Mouse (Mus musculus) monocyte, adult 2 months (primary cell): ENCODE results near the gene Pomt1.
A peak's percentile ranks its signal among the peaks of the same experiment; 100 is the strongest.
"Not testable (repeated sequence)": the region's sequence is repeated elsewhere in the genome, so short reads cannot be mapped to it uniquely, and the experiment has no call there.

Source experiments
- DNase-seq, 2 experiments: peaks; one replicate each; pipeline ENCODE4 v3.0.0; 2022; ENCODE audit warnings: low spot score in 2 of 2, low read depth in 1 of 2

Gene Pomt1

DNA sequence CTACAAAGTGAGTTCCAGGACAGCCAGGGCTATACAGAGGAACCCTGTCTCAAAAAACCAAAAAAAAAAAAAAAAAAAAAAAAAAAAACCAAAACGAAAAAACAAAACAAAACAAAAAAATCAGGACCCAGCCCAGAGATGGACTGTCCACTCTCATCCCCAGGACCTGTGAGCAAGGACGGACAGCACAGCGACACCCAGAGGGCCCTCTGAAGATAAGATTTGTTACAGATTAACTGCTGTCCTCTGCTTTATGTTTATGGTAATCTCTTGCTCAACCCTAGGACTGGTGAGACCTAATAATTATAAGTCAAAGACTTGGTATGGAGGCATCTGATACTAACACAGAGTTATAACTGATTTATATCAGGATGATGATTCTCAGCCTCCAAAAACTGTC is 39.4 kb downstream of the Pomt1 start:
- no peak for DNase-seq

DNA sequence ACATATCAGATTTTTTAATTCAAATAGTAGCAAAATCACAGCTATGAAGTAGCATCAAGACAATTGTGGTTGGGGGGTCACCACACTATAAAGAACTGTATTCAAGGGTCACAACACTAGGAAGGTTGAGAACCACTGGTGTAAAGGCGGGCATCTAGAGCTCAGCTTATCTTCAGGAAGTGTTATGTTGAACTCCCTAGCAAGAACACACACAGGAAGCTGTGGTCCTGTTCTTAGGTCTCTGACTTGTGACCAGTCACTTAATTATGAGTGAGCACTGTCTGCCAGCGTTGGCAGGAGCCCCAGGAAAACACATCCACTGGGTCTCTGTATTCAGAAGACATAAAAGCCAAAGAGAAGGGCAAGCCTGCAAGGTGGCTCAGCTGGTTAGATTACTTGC is 45.9 kb downstream of the Pomt1 start:
- no peak for DNase-seq

DNA sequence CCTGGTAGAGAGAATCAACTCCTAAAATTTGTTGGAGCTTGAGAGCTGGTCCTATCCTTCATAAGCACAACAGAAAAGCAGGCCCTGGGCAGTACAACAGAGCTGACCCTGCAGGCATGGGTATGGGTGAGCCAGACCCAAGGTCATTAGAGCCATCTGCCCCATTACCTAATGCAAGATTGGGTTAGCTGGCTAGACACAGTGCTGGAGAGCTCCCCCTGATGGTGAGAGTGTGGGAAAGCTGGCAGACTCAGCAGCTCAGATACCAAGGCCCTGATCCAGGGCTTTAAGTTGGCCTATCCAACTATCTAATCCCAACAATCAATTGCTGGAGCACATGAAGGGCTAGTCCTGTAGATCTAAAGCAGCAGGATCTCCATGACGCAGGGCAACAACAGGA is 46.3 kb downstream of the Pomt1 start:
- peak in 1 of 2 experiments; percentile 27 for DNase-seq

DNA sequence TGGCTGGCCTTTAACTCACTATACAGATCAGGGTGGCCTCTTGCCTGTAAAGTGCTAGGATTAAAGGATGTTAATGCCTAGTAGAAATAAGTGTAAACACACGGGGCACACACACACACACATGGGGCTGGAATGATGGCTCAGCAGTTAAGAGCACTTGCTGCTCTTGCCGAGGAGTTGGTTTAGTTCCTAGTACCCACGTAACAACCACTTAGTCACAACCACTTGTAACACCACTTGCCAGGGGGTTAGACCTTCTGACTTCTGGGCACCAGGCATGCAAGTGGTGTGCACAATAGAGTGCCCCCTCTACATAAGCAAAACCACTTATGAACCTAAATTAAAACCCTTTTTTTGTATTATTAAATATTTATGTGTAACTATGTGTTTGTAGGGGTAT is 47.6 kb downstream of the Pomt1 start:
- DNase-seq, result no peak

DNA sequence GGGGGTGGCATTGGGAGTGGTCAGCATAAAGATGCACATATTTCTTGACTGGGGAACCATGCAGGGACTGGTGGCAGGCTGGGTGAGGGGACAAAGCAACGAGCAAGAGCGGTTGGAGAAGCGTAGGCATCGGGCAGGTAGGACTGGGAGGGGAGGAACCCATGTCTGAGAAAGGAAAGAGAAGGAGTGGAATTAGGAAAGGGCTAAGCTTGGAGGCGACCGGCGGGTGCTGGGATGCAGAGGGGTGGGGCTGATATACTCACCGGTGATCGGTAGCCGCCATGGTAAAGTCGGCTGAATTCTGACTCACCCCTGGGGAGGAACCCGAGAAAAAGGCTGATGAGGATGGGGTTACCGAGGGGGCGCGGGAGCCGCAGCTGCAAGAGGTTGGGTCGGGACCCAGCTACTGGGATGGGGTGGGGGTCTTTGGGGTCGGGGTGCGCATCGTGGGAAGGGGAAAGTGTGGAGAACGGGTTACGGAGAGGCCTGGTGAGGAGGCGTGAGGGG is 51.0 kb downstream of the Pomt1 start, which contains the start of gene Golga2:
Gene Golga2, plus strand, starts transcription at position 51 of the 507 bp plus-strand sequence.
- DNase-seq, result no peak

DNA sequence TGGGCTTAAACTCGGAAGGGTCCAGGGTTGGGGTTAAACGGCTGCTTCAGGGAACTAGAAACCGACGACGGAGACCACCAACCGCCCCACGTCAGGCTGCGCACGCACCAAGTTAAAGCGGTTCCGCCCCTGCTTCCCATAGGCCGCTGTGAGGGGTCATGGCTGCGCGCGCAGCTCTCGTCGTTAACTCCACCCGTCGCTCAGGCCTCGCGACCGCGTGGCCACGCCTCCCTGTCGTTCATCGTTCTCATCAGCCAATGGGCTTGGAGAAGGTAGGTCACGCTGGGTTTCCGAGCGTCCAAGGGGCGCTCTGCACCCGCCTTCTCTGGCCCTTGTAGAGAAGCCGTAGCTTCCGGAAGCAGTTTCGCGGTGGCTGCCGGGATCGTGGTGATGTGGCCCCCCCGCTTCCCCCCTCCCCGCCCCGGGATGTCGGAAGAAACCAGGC is 51.6 kb downstream of the Pomt1 start, which contains the start of gene Swi5:
Gene Swi5, minus strand, starts transcription at position 153 of the 445 bp plus-strand sequence.
- DNase-seq, result peak; percentile 88

DNA sequence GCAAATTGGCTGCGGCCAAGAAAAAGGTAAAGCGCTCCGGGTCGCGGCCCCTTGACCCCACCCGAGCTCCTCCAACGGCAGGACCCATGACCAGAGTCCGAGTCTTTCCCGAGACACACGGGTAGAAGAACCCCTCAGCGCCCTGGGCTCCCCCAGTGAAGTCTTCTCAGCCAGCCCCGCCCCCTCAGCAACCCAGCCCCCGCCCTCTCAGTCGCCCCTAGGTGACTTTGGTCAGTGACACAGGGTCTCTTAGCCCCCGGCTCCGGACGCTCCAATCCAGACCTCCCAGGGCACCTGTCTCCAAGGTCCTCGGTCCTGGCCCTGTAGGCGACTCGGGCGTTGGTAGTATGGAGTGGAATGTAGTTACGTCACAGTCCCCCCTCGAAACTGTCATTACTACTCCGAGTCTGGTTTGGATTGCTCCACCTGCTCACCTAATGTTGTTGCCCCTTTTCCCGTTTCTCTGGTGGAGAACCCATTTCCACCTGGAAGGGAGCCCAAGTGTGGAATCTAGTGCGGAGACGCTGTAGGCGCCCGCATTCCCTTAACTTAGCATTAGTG is 52.1 kb downstream of the Pomt1 start:
- DNase-seq, result no peak

DNA sequence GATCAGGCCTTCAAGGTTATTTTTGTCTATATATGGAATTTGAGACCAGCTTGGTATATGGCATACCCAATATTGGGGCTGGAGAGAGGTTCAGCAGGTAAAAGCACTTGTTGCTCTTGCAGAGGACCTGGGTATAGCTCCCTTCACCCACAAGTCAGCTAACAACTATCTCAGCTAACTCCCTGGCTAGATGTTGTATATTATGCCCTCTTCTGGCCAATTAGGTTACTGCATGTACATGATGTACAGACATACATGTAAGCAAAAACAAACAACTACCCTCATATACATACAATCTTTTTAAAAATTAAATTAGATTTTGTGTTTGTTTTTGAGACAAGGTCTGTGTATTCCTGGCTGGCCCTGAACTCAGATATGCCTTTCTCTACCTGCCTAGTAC is 53.2 kb downstream of the Pomt1 start:
- no peak for DNase-seq

DNA sequence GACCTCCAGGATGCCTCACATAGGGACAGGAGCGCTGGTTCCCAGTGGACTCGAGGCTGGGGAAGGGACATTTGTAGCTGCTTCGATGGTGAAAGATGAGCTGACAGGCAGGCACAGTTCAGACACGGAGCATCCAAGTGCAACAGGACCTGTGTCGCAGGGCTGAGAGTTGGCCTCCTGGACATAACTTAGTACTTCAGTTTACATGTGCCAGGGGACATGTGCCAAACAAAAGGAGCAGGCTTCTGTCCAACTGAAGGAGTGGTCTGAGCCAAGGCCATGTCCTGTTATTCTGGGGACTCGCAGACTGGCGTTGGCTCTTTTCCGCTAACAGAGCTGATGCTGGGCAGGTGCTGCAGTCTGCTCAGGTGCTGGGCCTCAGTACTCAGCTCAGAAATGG is 58.0 kb downstream of the Pomt1 start:
- DNase-seq, result no peak

DNA sequence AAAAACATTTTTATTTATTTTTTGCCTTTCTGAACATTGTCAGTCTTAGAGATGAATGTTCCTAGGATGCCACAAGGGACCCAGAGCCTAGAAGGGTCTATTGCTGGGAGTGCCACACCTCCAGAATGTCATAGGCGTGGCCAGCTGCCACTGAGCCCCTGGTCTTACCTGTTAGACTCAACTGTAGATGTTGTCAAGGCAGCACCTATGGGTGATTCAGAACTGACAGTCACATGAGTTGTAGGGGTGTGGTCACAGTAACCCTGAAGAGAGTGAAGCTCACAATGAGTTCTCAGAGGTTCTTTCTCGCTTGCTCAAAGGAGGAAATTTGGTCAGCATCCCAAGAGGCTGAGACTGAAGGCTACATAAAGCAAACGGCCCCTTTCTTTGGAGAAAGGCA is 58.9 kb downstream of the Pomt1 start:
- DNase-seq, result no peak

DNA sequence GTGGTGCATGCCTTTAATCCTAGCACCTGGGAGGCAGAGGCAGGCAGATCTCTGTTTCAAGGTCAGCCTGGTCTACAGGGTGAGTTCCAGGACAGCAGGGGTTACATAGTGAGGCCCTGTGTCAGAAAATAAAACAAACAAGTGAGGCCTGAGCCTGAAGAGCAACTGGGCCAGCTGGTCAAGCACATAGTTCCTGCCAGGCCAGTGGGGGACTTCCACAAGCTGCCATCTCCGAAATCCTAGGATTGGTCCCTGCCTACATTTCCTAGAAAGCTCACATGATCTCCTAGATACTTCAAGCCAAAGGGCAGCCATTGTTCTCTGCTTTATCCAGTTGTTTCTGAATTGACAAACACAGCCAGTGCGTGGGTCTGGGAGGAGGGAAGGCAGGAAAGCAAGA is 59.5 kb downstream of the Pomt1 start:
- DNase-seq, result not testable (repeated sequence)

DNA sequence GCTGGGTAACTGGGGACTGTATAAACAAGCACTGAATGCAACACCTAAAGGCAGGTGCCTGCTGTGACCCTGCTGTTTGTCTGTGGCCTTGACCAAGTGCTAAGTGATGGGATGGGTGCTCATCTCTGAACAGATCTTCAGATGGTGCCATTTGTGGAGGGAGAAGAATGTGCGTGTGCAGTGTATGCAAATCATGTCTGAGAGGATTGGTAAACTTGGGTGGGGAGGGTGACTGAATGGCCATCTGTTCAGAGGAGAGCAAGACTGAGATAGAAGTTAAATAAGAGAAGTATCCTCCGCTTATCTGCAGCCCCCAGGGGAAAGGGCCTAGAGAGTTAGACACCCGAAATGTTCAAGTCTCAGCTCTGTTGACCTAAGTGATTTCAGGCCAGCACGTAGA is 63.1 kb downstream of the Pomt1 start:
- DNase-seq, result no peak

DNA sequence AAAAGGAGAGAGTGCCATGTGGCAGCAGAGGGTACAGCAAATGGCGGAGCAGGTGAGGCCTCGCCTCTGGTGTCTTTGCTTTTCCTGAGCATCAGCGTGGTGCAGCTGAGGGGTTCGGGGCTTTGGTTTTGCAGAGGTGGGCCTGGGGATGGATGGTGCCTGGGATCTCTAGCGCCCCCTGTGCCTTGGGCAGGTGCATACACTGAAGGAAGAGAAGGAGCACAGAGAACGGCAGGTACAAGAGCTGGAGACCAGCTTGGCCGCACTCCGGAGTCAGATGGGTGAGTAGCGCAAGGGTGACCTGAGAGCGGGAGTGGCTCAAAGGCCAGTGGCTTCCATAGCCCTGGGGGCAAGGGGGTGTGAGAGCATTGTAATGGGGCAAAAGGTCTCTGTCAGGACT is 66.6 kb downstream of the Pomt1 start:
- no peak for DNase-seq

DNA sequence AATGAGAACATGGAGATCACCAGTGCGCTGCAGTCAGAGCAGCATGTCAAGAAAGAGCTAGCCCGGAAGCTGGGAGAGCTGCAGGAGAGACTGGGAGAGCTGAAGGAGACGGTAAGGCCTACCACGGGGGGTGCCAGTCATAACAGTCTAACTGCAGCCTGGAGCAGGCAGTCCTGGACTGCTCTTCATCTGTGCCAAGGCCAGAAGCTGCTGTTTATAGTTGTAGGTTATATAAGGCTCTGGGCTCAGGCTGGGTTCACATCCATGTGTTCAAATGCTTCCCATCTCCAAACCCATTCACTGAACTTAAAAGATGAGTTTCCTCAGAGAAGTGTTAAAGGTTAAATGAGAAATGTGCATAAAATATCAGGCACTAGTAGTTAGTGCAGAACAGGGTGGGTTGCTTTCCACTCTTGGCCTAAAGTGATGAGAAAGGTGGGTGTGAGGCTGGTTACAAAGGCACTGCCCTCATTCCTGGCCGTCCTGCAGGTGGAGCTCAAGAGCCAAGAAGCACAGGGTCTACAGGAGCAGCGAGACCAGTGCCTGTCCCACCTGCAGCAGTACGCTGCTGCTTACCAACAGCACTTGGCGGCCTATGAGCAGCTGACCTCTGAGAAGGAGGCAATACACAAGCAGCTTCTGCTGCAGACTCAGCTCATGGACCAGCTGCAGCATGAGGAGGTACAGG is 67.9 kb downstream of the Pomt1 start:
- no peak for DNase-seq
